Mouse (Mus musculus) natural killer cell, adult 2 months (primary cell): ENCODE measurements around the gene Tas2r124.

Experiments
- DNase-seq, 2 experiments: peaks; one replicate each; pipeline ENCODE4 v3.0.0; 2022; ENCODE audit warnings: low spot score in 2 of 2

Gene Tas2r124

DNA sequence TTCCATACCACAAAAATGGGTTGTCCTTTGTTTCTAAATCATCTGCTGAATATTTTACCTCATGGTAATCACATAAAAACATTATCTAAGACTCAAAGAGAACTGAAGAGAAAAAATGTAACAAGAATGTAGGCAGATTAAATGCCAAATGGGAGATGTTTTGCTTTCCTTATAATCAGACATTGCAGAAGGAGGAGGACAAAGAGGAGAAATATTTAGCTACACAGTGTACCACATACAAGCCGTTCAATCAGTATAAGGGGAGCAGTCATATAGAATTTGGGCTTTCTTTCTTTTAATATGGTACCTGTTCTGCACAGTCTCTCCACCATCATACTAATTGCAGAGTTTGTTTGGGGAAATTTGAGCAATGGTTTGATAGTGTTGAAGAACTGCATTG is at the start of gene Tas2r124:
Gene Tas2r124, plus strand, starts transcription at position 301 of the 400 bp plus-strand sequence.
- DNase-seq = no peak

GRCm38 (mm10) chr6:132711828-132712227 is 42.7 kb upstream of the Tas2r124 start, which contains the start of gene Tas2r122:
Tas2r122 (minus strand) TSS chr6:132711928.
- DNase-seq = no peak

- no peak for DNase-seq
Observed at GRCm38 (mm10) chr6:132737935-132738334, 16.6 kb upstream of the Tas2r124 start, which contains the start of gene Tas2r115. Tas2r115 (minus strand) TSS chr6:132738035.

GRCm38 (mm10) chr6:132750206-132750605 is 4.3 kb upstream of the Tas2r124 start:
- no peak for DNase-seq

GRCm38 (mm10) chr6:132761831-132762230 is 7.3 kb downstream of the Tas2r124 start, which contains the start of gene Tas2r102:
Tas2r102 (plus strand) TSS chr6:132762131.
- no peak for DNase-seq

DNA sequence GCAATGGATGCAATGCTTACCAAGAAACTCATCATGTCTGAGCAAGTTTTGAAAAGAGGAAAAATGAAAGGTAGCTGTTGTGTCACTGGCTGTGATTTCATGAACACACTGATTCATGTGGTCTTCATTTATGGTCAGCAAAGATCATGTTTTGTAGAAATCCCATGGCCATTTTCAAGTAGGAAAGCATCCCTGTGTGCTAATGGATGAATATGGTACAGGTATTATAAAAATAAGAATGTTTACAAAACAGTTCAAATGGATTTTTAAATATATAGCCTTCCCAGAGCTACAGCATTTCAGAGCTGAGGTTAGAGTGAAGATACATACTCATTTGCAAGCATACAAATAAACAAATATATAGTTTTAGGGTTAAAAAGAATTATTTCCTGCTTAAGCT is 23.5 kb downstream of the Tas2r124 start, which contains the start of gene Tas2r136:
Gene Tas2r136, minus strand, starts transcription at position 101 of the 400 bp plus-strand sequence.
- no peak for DNase-seq

DNA sequence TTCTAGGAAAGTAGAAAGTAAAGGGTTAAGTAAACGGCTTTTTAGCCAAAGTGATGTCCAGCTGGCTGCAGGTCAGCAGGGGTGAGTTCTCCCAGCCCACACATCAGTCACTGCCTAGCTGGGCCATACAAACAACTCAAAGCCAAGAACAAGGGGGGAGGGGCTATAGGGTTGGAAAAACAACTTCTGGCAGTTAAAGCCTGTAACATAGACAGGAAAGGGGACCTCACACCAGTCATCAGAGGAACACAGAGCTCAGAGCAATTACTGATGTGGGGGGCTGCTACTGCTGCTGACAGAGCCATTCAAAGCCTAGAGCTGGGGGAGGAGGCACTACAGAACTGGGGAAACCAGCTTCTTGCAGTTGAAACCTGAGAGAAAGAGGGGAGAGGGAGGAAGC is 40.9 kb downstream of the Tas2r124 start:
- no peak for DNase-seq

GRCm38 (mm10) chr6:132802518-132802917 is 48.0 kb downstream of the Tas2r124 start, which contains the start of gene Tas2r117:
Tas2r117 (plus strand) TSS chr6:132802818.
- no peak for DNase-seq
